Mouse (Mus musculus): ENCODE measurements around the gene Tctex1d2. TPM values are rescaled to one million over a fixed set of nuclear protein-coding genes. Genes with fewer than 3 reads are reported as not detected.

Tctex1d2 gene
- polyA plus RNA-seq, 1 experiment, result 187 TPM

DNA sequence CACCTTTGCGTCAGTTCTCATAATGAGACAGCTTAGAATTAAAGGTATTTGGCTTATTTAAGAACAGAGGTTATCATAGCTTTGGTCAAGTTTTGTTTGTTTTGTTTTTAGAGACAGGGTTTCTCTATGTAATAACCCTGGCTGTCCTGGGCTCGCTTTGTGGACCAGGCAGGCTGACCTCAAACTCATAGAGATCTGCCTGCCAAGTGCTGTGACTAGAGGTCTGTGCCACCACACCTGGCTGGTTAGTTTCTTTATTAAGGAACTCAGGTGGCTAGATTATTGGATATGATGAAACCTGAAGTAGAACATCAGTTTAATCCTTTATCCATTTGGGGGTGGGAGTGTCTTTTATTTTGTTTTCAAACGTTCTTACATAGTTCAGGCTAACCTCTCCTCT lies 29.7 kb upstream of the Tctex1d2 start:
- H3K36me3 ChIP-seq (ENCODE audit: control insufficient read depth, insufficient read depth, low read length), result 0 out of 2 replicates have a peak, but pooled peaks cover 1% of the 10 kb centered on the region
- H3K4me3 ChIP-seq (ENCODE audit: control insufficient read depth, low read depth, low read length), result no peak overlapping the region
- TF ChIP-seq CTCF (IDR thresholded peaks at IDR 0.05; ENCODE audit: control insufficient read depth, insufficient read depth, insufficient replicate concordance, low read depth, low read length) (no peak), POLR2A (IDR thresholded peaks at IDR 0.05; ENCODE audit: control insufficient read depth, low read depth, low read length) (no peak)
- H3K4me1 ChIP-seq (ENCODE audit: control insufficient read depth, insufficient read depth, low read length), result no peaks in the 10 kb centered on the region
- H3K27ac ChIP-seq (ENCODE audit: control insufficient read depth, insufficient read depth, low read depth, low read length), result no peak overlapping the region
- no peaks in the 10 kb centered on the region for H3K27me3 ChIP-seq (ENCODE audit: control insufficient read depth, insufficient read depth, low read length)

GRCm38 (mm10) chr16:32390882-32391281 lies 28.6 kb upstream of the Tctex1d2 start:
- Histone ChIP-seq H3K27me3 (ENCODE audit: control insufficient read depth, insufficient read depth, low read length) (no peaks in the 10 kb centered on the region), H3K27ac (ENCODE audit: control insufficient read depth, insufficient read depth, low read depth, low read length) (no peak overlapping the region), H3K4me3 (ENCODE audit: control insufficient read depth, low read depth, low read length) (no peak overlapping the region), H3K4me1 (ENCODE audit: control insufficient read depth, insufficient read depth, low read length) (no peaks in the 10 kb centered on the region), H3K36me3 (ENCODE audit: control insufficient read depth, insufficient read depth, low read length) (0 out of 2 replicates have a peak, but pooled peaks cover 1% of the 10 kb centered on the region)
- TF ChIP-seq CTCF (IDR thresholded peaks at IDR 0.05; ENCODE audit: control insufficient read depth, insufficient read depth, insufficient replicate concordance, low read depth, low read length), result no peak
- no peak for TF ChIP-seq POLR2A (IDR thresholded peaks at IDR 0.05; ENCODE audit: control insufficient read depth, low read depth, low read length)

DNA sequence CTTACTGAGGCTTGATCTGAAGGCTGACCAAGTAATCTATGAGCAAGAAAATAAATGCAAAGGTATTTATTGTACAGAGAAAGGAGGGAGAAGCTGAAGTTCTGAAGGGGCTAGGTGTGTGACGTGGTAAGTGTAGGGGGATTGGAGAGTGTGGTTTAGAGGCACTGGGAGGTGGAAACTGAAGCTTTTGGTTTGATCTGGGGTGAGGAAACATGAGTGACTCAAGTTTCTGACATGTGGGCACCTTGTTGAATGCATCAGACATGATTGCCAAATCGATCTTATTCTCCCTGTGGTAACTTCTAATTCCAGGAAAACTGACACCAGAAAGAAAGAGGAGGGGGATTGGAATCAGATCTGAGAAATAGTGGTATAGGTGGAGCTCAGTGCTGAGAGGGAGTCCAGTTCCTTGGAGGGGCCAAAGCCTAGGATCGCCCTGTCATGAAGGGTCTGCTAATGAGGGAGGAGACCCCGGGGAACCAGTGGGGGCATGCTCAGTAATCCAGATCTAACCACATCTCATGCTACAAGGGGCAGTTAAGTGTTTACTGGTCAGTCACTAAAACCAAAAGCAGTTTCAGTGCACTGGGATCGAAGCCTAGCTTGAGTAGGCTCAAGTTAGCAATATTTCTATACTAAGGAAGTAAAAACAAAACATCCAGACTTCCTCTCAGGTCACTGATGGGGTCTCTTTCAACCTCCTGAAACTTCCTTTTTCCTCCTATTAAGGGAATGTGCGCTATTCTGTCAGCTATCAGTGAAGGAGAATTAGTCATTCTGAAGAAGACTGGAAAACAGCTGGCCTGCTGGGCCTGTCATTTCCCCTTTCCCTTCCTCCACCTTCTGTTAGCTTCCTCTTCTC lies 23.6 kb upstream of the Tctex1d2 start:
- no peaks in the 10 kb centered on the region for H3K36me3 ChIP-seq (ENCODE audit: control insufficient read depth, insufficient read depth, low read length)
- peak overlapping the region; percentile 21; the same call in 1 of the 2 replicates for H3K27ac ChIP-seq (ENCODE audit: control insufficient read depth, insufficient read depth, low read depth, low read length)
- H3K4me1 ChIP-seq (ENCODE audit: control insufficient read depth, insufficient read depth, low read length), result peaks cover 5% of the 10 kb centered on the region
- TF ChIP-seq CTCF (IDR thresholded peaks at IDR 0.05; ENCODE audit: control insufficient read depth, insufficient read depth, insufficient replicate concordance, low read depth, low read length), result no peak
- TF ChIP-seq POLR2A (IDR thresholded peaks at IDR 0.05; ENCODE audit: control insufficient read depth, low read depth, low read length), result no peak
- no peak overlapping the region for H3K4me3 ChIP-seq (ENCODE audit: control insufficient read depth, low read depth, low read length)
- H3K27me3 ChIP-seq (ENCODE audit: control insufficient read depth, insufficient read depth, low read length), result no peaks in the 10 kb centered on the region

DNA sequence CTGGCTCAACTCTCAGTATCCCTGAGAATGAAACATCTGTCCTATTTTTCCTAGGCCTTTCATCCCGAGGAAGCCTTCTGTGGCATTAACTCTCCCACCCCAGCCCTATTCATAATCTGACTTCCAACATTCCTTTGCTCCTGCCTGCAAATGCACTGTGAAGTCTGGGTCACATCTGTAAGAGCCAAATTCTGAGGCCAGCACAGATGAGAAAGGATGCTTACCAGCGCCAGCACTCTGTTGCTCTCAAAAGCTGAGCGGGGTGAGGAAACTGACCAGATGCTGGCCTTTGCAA lies 23.0 kb upstream of the Tctex1d2 start:
- H3K27me3 ChIP-seq (ENCODE audit: control insufficient read depth, insufficient read depth, low read length), result no peaks in the 10 kb centered on the region
- TF ChIP-seq CTCF (IDR thresholded peaks at IDR 0.05; ENCODE audit: control insufficient read depth, insufficient read depth, insufficient replicate concordance, low read depth, low read length), result no peak
- no peak for TF ChIP-seq POLR2A (IDR thresholded peaks at IDR 0.05; ENCODE audit: control insufficient read depth, low read depth, low read length)
- no peak overlapping the region for H3K4me3 ChIP-seq (ENCODE audit: control insufficient read depth, low read depth, low read length)
- peaks cover 5% of the 10 kb centered on the region for H3K4me1 ChIP-seq (ENCODE audit: control insufficient read depth, insufficient read depth, low read length)
- H3K36me3 ChIP-seq (ENCODE audit: control insufficient read depth, insufficient read depth, low read length), result no peaks in the 10 kb centered on the region
- H3K27ac ChIP-seq (ENCODE audit: control insufficient read depth, insufficient read depth, low read depth, low read length), result no peak overlapping the region

- no peak for TF ChIP-seq POLR2A (IDR thresholded peaks at IDR 0.05; ENCODE audit: control insufficient read depth, low read depth, low read length)
- peaks cover 5% of the 10 kb centered on the region for H3K4me1 ChIP-seq (ENCODE audit: control insufficient read depth, insufficient read depth, low read length)
Observed at GRCm38 (mm10) chr16:32398206-32398605, 21.3 kb upstream of the Tctex1d2 start.

GRCm38 (mm10) chr16:32400267-32400666 lies 19.2 kb upstream of the Tctex1d2 start, which contains the start of gene Tm4sf19:
Tm4sf19 (plus strand) TSS chr16:32400506.
- Histone ChIP-seq H3K27me3 (ENCODE audit: control insufficient read depth, insufficient read depth, low read length) (no peaks in the 10 kb centered on the region), H3K4me3 (ENCODE audit: control insufficient read depth, low read depth, low read length) (peak within 1 kb of the TSS; percentile 75), H3K27ac (ENCODE audit: control insufficient read depth, insufficient read depth, low read depth, low read length) (no peak within 1 kb of the TSS), H3K36me3 (ENCODE audit: control insufficient read depth, insufficient read depth, low read length) (no peaks in the 10 kb centered on the region), H3K4me1 (ENCODE audit: control insufficient read depth, insufficient read depth, low read length) (peaks cover 5% of the 10 kb centered on the region)
- TF ChIP-seq CTCF (IDR thresholded peaks at IDR 0.05; ENCODE audit: control insufficient read depth, insufficient read depth, insufficient replicate concordance, low read depth, low read length) (no peak), POLR2A (IDR thresholded peaks at IDR 0.05; ENCODE audit: control insufficient read depth, low read depth, low read length) (no peak)

More at GRCm38 (mm10) chr16:32398206-32398605, 21.3 kb upstream of the Tctex1d2 start:
- Histone ChIP-seq H3K4me3 (ENCODE audit: control insufficient read depth, low read depth, low read length) (no peak overlapping the region), H3K27me3 (ENCODE audit: control insufficient read depth, insufficient read depth, low read length) (no peaks in the 10 kb centered on the region), H3K36me3 (ENCODE audit: control insufficient read depth, insufficient read depth, low read length) (no peaks in the 10 kb centered on the region), H3K27ac (ENCODE audit: control insufficient read depth, insufficient read depth, low read depth, low read length) (no peak overlapping the region)

DNA sequence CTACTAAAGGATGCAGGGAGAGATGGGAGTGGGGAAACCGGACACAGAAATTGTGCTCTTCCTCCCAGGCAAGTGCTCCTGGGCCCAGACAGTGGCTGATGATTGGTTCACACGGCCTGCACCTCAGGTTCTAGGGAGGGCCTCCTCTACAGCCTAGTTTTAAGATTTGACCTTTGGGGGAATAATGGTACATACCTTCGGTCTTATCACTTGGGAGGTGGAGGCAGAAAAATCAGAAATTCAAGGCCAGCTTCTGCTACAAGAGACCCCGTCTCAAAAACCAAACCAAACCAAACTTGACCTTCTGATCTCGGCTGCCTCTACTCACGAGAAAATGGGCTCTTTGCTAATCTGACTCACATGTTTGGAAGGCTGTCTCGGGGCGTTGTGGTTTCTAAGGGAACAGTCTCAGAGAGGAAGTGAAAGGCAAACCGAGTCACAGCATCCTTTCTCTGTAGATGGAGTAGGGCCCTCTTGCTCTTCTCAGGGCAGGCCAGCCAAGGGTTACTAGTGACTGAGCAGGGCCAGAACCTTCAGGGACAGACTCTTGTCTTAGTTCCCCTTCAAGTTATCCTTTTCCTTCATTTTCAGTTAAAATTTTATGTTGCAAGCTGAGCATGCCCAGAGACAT lies 18.1 kb upstream of the Tctex1d2 start:
- H3K4me3 ChIP-seq (ENCODE audit: control insufficient read depth, low read depth, low read length), result peak overlapping the region; percentile 75
- no peak overlapping the region for H3K27ac ChIP-seq (ENCODE audit: control insufficient read depth, insufficient read depth, low read depth, low read length)
- H3K27me3 ChIP-seq (ENCODE audit: control insufficient read depth, insufficient read depth, low read length), result no peaks in the 10 kb centered on the region
- H3K4me1 ChIP-seq (ENCODE audit: control insufficient read depth, insufficient read depth, low read length), result peaks cover 5% of the 10 kb centered on the region
- TF ChIP-seq CTCF (IDR thresholded peaks at IDR 0.05; ENCODE audit: control insufficient read depth, insufficient read depth, insufficient replicate concordance, low read depth, low read length) (no peak), POLR2A (IDR thresholded peaks at IDR 0.05; ENCODE audit: control insufficient read depth, low read depth, low read length) (no peak)
- no peaks in the 10 kb centered on the region for H3K36me3 ChIP-seq (ENCODE audit: control insufficient read depth, insufficient read depth, low read length)

All from testis, adult 2 months (tissue).